Mouse (Mus musculus): Measurements from ENCODE around the gene Cd72. TPM values are rescaled to one million over a fixed set of nuclear protein-coding genes. Genes with fewer than 3 reads are reported as not detected.

Gene Cd72
- polyA plus RNA-seq, 1 experiment from 2014 or later = 2.4 TPM

DNA sequence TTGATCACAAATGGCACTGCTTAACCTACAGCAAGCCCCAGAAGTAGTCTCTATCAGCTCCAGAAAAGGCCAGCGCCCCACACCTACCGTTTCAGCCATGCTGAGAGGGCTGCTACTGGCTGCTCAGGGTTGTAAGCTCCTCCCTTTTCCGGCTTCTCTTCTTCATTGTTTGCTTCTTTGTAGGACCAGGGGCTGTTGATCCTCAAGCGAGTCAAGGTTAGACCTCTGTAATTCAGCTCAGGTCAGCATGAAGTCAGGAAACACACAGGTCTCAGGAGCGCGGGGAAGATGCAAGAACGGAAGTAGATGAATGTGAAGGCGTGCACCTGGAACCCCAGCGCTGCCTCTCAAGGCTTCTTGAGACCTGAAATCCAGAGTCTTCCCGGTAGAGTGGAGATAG is 49.7 kb downstream of the Cd72 start:
- DNase-seq (ENCODE audit: extremely low spot score, low spot score) = no peak
- 93% methylated on average over 10 of the region's 10 CpGs for WGBS
- Histone ChIP-seq H3K36me3 (replicated peaks) (no peaks in the 10 kb centered on the region), H3K9me3 (no peaks in the 10 kb centered on the region), H3K4me1 (peaks cover 49% of the 10 kb centered on the region), H3K27me3 (ENCODE audit: poor library complexity, severe bottlenecking) (no peaks in the 10 kb centered on the region; the same call in 1 of the 2 replicates), H3K4me3 (no peak overlapping the region), H3K27ac (no peak overlapping the region)

DNA sequence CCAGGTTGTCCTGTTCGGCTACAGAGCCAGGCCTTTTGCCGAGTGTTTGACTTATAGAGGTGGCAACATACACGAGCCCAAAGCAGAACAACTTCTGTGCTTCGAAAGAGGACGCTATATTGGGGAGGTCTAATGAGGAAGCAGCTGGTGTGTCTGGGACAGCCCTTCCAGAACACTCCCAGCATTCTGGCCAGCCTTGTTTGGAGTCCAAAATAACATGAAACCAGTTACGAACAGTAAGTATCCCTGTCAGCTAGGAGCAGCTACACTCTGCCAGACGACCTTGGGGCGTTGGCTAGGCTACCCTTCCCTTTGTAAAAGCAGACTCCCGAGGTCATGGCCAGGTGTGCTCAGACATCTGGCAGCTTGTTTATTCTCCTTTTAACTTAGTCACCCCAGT is 52.2 kb downstream of the Cd72 start:
- H3K9me3 ChIP-seq = no peaks in the 10 kb centered on the region
- no peaks in the 10 kb centered on the region for H3K36me3 ChIP-seq (replicated peaks)
- H3K4me3 ChIP-seq = no peak overlapping the region
- no peak overlapping the region for H3K27ac ChIP-seq
- no peaks in the 10 kb centered on the region; the same call in 1 of the 2 replicates for H3K27me3 ChIP-seq (ENCODE audit: poor library complexity, severe bottlenecking)
- no peak for DNase-seq (ENCODE audit: extremely low spot score, low spot score)
- peaks cover 61% of the 10 kb centered on the region for H3K4me1 ChIP-seq
- 88% methylated on average over 9 of the region's 9 CpGs for WGBS

DNA sequence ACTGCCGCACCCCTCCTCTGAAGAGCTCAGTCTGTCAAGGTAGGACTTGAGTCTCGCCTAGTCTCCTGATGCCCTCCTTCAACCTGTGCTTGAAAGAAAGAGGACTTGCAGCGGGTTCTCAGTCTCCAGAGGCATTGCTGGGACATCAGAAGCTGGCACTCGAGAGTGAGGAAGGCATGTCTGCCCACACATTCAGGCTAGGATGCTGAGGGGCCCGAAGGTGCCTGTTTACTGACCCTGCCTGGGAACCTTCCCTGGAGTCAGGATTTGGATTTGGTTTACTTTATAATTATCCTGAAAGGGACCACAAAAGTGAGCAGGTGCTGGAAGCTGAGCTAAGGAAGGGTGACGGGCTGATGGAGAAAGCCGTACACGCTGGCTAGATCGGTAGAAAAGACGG is 52.9 kb downstream of the Cd72 start:
- Histone ChIP-seq H3K9me3 (no peaks in the 10 kb centered on the region), H3K4me1 (peaks cover 53% of the 10 kb centered on the region), H3K4me3 (no peak overlapping the region), H3K27ac (peak overlapping the region; percentile 36), H3K36me3 (replicated peaks) (no peaks in the 10 kb centered on the region), H3K27me3 (ENCODE audit: poor library complexity, severe bottlenecking) (no peaks in the 10 kb centered on the region; the same call in 1 of the 2 replicates)
- DNase-seq (ENCODE audit: extremely low spot score, low spot score) = no peak
- 85% methylated on average over 10 of the region's 10 CpGs for WGBS

DNA sequence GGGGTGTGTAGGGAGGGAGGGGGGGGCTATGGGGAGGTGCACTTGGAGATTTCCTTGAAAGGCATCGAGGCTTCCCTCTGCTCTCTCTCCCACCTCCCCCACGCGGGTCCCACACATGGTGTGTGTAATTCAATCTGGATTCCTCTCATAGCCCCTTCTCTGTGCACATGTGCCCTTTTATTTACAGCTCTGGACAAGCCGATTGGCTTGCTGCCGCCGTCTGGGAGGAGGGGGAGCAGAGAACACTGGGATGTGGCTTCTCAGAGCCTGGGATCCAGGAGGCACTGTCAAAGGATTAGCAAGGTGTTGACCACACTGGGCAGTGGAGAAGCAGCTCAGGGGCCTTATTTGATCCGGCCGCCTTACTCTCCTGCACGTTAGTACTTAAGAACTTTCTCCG is 53.5 kb downstream of the Cd72 start:
- Histone ChIP-seq H3K9me3 (no peaks in the 10 kb centered on the region), H3K4me1 (peaks cover 48% of the 10 kb centered on the region), H3K27me3 (ENCODE audit: poor library complexity, severe bottlenecking) (no peaks in the 10 kb centered on the region; the same call in 1 of the 2 replicates), H3K36me3 (replicated peaks) (no peaks in the 10 kb centered on the region), H3K27ac (peak overlapping the region; percentile 36), H3K4me3 (no peak overlapping the region)
- DNase-seq (ENCODE audit: extremely low spot score, low spot score) = no peak
- WGBS = 20% methylated on average over 10 of the region's 10 CpGs

DNA sequence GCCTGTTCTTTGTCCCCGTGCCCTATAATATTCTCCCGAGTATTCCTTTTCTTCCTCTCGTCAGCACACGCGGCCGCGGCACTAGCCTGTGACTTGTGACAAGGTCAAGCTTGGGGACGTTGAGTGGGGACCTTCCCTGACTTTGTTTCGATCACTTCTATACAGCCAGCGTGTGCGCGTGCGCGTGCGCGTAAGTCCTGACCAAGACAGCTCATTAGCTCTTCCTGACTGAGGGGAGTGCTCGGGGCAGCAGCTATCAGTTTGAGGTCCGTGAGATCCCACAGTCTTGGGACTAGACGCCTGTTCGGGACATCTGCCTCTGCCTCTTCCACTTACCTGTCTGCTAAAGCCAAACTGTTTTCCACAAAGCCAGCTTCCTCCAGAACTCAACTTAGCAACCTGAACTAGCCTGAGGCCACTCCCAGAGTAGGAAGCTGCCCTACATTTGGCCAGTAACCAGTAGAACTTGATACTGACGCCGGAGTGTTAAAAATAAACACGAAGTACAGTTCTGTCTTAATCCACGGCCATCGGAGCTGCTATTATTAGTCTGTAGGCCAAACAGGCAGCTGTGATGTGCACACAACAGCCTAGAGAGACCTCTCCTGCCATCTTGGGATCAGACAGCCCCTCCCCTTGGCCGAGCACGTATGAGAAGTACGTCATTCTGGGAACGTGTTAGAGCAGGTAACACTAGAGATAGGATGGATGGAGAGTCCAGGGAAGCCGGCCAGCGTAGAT is 54.9 kb downstream of the Cd72 start:
- no peak for DNase-seq (ENCODE audit: extremely low spot score, low spot score)
- peaks cover 43% of the 10 kb centered on the region for H3K4me1 ChIP-seq

DNA sequence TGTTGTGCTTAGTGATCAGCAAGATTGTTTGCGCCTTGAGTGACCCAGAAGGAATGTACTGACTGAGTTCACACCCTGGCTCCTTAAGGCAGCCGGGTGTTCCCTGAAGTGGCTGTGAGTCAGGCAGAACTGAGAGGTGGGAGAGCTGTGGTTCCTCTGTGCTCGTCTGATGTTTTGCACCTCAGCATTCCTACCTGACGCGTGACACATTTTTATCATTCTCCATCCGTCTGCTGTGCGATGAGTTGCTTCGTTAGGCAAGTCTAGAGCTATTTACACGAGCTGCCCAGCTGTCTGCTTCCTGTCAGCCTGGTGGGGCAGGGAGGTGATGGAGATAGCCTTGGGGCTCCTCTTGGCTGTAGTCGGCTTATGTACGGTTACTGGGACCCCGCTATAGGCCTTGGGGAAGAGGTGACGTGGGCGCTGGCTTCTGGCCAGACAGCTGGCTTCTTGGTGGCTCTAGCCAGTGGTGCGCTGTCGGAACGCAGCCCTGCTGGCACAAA is 55.5 kb downstream of the Cd72 start:
- Histone ChIP-seq H3K27ac (0 out of 2 replicates have a peak overlapping the region, but pooled peaks have one; percentile 51), H3K4me3 (no peak overlapping the region), H3K27me3 (ENCODE audit: poor library complexity, severe bottlenecking) (no peaks in the 10 kb centered on the region), H3K36me3 (replicated peaks) (no peaks in the 10 kb centered on the region), H3K9me3 (no peaks in the 10 kb centered on the region), H3K4me1 (peaks cover 50% of the 10 kb centered on the region)
- no peak for DNase-seq (ENCODE audit: extremely low spot score, low spot score)
- 72% methylated on average over 17 of the region's 17 CpGs for WGBS

More for the DNA sequence above, 54.9 kb downstream of the Cd72 start:
- WGBS = 87% methylated on average over 31 of the region's 31 CpGs
- Histone ChIP-seq H3K27me3 (ENCODE audit: poor library complexity, severe bottlenecking) (no peaks in the 10 kb centered on the region), H3K36me3 (replicated peaks) (no peaks in the 10 kb centered on the region), H3K27ac (peak overlapping the region; percentile 33; the same call in 1 of the 2 replicates), H3K9me3 (no peaks in the 10 kb centered on the region), H3K4me3 (no peak overlapping the region)

DNA sequence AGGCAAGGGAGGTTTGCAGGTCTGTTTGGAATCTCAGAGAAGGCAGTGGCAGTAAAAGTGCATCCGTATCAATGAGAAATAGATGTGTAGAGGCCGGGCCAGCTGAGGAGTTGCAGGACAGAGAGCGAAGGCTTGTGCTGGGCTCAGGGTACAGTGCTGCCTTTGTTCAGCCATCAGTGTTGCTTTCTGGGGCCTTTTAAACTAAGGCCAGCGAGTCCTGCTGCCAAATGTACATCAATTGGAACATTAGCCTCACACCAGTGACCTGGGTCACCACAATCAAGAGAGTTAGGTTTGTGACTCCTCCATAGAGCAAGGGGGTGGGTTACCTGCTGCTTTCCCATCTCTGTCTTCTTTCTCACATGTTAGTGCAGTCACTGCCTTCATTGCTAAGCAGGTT is 56.4 kb downstream of the Cd72 start:
- Histone ChIP-seq H3K27me3 (ENCODE audit: poor library complexity, severe bottlenecking) (no peaks in the 10 kb centered on the region), H3K27ac (peak overlapping the region; percentile 51; the same call in 1 of the 2 replicates), H3K36me3 (replicated peaks) (no peaks in the 10 kb centered on the region), H3K4me3 (no peak overlapping the region), H3K4me1 (peaks cover 50% of the 10 kb centered on the region), H3K9me3 (no peaks in the 10 kb centered on the region)
- DNase-seq (ENCODE audit: extremely low spot score, low spot score) = no peak
- 66% methylated on average over 4 of the region's 4 CpGs for WGBS

Other genes starting within 250 kb of the Cd72 start
- 0.32 and 0.53 TPM in 2 replicates for gene Atp8b5, start 187.5 kb downstream of the Cd72 start, polyA plus RNA-seq (2016; fragmentation: Nextera tagmentation; extraction: Ambion mirVana)
- gene Rusc2, start 72.6 kb downstream of the Cd72 start, polyA plus RNA-seq (2016; fragmentation: Nextera tagmentation; extraction: Ambion mirVana) = 7.4 and 8.4 TPM in 2 replicates
- gene Fam166b, start 25.5 kb downstream of the Cd72 start, polyA plus RNA-seq (2016; fragmentation: Nextera tagmentation; extraction: Ambion mirVana) = 0.10 and 0.17 TPM in 2 replicates
- gene Tesk1, start 12.7 kb downstream of the Cd72 start, polyA plus RNA-seq (2016; fragmentation: Nextera tagmentation; extraction: Ambion mirVana) = 3.2 and 3.5 TPM in 2 replicates
- gene Sit1, start 29.1 kb upstream of the Cd72 start, polyA plus RNA-seq (2016; fragmentation: Nextera tagmentation; extraction: Ambion mirVana) = not detected in 2 replicates
- gene Ccdc107, start 38.3 kb upstream of the Cd72 start, polyA plus RNA-seq (2016; fragmentation: Nextera tagmentation; extraction: Ambion mirVana) = 42.2 and 43.9 TPM in 2 replicates
- gene Arhgef39, start 45.1 kb upstream of the Cd72 start, polyA plus RNA-seq (2016; fragmentation: Nextera tagmentation; extraction: Ambion mirVana) = 54.6 and 56.7 TPM in 2 replicates
- gene Car9, start 52.3 kb upstream of the Cd72 start, polyA plus RNA-seq (2016; fragmentation: Nextera tagmentation; extraction: Ambion mirVana) = 0.60 and 1.1 TPM in 2 replicates
- gene Tpm2, start 69.1 kb upstream of the Cd72 start, polyA plus RNA-seq (2016; fragmentation: Nextera tagmentation; extraction: Ambion mirVana) = 40.0 and 42.6 TPM in 2 replicates
- gene Creb3, start 107.7 kb upstream of the Cd72 start, polyA plus RNA-seq (2016; fragmentation: Nextera tagmentation; extraction: Ambion mirVana) = 32.5 and 34.4 TPM in 2 replicates
- 42.5 and 43.0 TPM in 2 replicates for gene Tln1, start 108.1 kb upstream of the Cd72 start, polyA plus RNA-seq (2016; fragmentation: Nextera tagmentation; extraction: Ambion mirVana)
- 15.3 and 24.2 TPM in 2 replicates for gene Rgp1, start 124.1 kb upstream of the Cd72 start, polyA plus RNA-seq (2016; fragmentation: Nextera tagmentation; extraction: Ambion mirVana)
- 24.3 and 26.4 TPM in 2 replicates for gene Gba2, start 124.2 kb upstream of the Cd72 start, polyA plus RNA-seq (2016; fragmentation: Nextera tagmentation; extraction: Ambion mirVana)
- 0.97 TPM in 1 of 2 replicates, not detected in the other for gene Msmp, start 129.9 kb upstream of the Cd72 start, polyA plus RNA-seq (2016; fragmentation: Nextera tagmentation; extraction: Ambion mirVana)
- 5.4 and 6.2 TPM in 2 replicates for gene Npr2, start 177.3 kb upstream of the Cd72 start, polyA plus RNA-seq (2016; fragmentation: Nextera tagmentation; extraction: Ambion mirVana)
- gene Spag8, start 199.0 kb upstream of the Cd72 start, polyA plus RNA-seq (2016; fragmentation: Nextera tagmentation; extraction: Ambion mirVana) = 1.9 and 2.9 TPM in 2 replicates
- 66.0 and 69.7 TPM in 2 replicates for gene Hint2, start 201.8 kb upstream of the Cd72 start, polyA plus RNA-seq (2016; fragmentation: Nextera tagmentation; extraction: Ambion mirVana)
- gene Tmem8b, start 214.3 kb upstream of the Cd72 start, polyA plus RNA-seq (2016; fragmentation: Nextera tagmentation; extraction: Ambion mirVana) = 4.2 and 4.3 TPM in 2 replicates
- 1.6 and 1.7 TPM in 2 replicates for gene Fam221b, start 214.5 kb upstream of the Cd72 start, polyA plus RNA-seq (2016; fragmentation: Nextera tagmentation; extraction: Ambion mirVana)
- gene Olfr70, start 246.2 kb upstream of the Cd72 start, polyA plus RNA-seq (2016; fragmentation: Nextera tagmentation; extraction: Ambion mirVana) = not detected in 2 replicates

Data from forebrain, embryonic 10.5 days (tissue).